Mouse (Mus musculus): ENCODE measurements around the gene Kazn. TPM values are rescaled to one million over a fixed set of nuclear protein-coding genes. Genes with fewer than 3 reads are reported as not detected.

The Kazn gene
- 10 to 100 TPM; 45.9 to 48.5 TPM for total RNA-seq (2021)
- long read RNA-seq, partial matches to known transcripts: 10 of 30 reads
- long read RNA-seq, other reads (novel, unspliced or antisense): 15 of 30 reads

DNA sequence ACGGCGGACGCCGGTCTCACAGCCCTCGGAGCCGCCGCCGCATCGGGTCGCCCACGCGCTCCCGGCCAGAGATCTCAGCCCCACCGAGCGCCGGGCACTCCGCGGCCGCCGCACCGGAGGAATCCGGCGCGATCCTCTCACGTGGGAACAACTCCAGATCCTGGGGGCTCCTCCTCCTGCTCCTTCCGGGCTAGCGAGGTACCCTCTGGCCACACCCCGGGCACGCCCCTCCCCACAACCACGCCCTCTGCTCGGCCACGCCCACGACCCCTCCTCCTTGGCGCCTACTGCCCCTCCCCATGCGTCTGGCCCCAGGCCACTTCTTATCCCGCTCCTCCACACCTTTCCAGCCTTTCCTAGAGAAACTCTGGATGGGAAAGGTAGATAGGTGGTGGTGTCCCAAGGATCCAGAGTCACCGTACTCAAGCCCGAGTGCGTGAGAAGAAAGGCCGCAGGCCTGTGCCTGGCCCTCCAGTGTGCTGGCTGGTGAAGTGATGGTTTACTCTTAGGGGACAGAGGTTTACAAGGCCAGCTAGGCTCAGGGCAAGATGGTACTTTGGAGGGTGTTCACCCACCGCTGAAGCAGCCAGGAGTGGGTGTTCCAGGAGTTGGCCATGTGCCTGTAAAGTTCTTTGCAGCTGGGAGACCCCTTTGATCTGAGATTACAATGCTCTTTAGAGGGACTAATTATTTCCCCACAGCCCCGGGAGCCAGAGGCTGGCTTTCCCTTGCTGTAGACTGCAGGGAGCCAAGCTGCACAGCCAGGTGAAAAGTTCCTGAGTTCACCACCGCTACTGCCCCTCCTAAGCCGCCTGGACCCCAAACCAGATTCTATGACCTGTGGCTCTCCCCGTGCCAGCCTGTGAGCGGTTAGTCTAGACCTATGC is at the start of gene Kazn:
TSS of gene Kazn (minus strand) at position 162 of the 887 bp plus-strand sequence.
- peak; percentile 63 to 73 for DNase-seq (ENCODE audit: low spot score in 2 of 2)

- no peak for DNase-seq (ENCODE audit: low spot score in 2 of 2)
These were observed 46.3 kb upstream of the Kazn start for GRCm38 (mm10) chr4:142285471-142285870.

GRCm38 (mm10) chr4:142283867-142284266 is 44.7 kb upstream of the Kazn start:
- no peak for DNase-seq (ENCODE audit: low spot score in 2 of 2)

DNA sequence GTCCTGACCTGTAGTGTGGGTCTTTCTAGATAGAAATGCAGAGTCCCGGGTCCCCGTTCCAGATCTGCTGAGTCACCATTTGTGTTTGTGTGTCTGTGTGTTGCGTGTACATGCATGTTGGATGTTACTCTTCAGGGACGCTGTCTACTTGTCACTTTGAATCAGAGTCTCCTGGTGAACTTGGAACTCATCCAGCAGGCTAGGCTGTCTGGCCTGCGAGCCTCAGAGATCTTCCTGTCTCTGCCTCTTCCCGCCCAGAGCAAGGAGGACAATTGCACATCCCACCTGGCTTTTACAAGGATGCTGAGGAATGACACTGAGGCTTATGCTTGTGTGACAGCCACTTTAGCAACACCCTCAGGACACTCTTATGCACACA is 39.0 kb upstream of the Kazn start:
- DNase-seq (ENCODE audit: low spot score in 2 of 2): no peak

- no peak for DNase-seq (ENCODE audit: low spot score in 2 of 2)
These were observed 38.4 kb upstream of the Kazn start for GRCm38 (mm10) chr4:142277481-142278196.

- DNase-seq (ENCODE audit: low spot score in 2 of 2): no peak
These were observed 36.0 kb upstream of the Kazn start for GRCm38 (mm10) chr4:142275242-142275641.

- no peak for DNase-seq (ENCODE audit: low spot score in 2 of 2)
These were observed 35.4 kb upstream of the Kazn start for GRCm38 (mm10) chr4:142274441-142275234.

DNA sequence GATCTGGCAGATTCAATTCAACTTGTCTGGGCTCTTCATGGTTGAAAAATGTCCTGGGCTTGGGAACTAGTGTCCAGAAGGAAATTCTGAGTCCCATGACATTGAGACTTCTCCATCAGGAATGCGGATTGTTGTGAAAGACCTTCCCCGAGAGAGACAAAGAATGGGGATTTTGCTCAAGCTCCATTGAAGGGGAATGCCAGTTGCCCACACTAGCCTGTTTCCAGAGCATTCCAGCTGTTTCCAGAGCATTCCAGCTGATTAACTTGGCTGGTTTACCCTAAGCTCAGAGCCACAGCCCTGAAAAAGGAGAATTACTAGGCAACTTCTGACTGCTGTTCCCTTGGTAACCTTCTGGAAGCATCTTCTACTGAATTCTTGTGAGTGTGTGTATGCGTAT is 32.3 kb upstream of the Kazn start:
- no peak for DNase-seq (ENCODE audit: low spot score in 2 of 2)

DNA sequence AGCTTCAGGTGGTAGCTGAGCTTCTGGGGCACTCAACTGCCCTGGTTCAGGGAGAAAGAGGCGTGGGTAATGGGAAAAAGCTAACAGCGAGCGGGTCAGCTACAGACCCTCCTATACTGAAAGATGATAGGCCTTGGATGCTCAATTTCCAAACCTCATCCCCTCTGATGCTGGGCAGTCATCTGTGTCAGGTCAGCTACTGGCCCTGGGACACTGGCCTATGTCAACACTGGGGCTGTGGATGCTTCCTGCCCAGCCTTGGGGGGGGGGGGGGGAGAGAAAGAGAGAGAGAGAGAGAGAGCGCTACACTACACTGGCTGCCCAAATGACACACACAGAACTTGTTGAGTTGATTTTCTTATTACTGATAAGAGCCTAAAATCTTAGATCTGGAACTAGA is 28.6 kb upstream of the Kazn start:
- DNase-seq (ENCODE audit: low spot score in 2 of 2): no peak

- DNase-seq (ENCODE audit: low spot score in 2 of 2): peak in 1 of 2 experiments; percentile 46
These were observed 28.2 kb upstream of the Kazn start for GRCm38 (mm10) chr4:142267348-142267819.

DNA sequence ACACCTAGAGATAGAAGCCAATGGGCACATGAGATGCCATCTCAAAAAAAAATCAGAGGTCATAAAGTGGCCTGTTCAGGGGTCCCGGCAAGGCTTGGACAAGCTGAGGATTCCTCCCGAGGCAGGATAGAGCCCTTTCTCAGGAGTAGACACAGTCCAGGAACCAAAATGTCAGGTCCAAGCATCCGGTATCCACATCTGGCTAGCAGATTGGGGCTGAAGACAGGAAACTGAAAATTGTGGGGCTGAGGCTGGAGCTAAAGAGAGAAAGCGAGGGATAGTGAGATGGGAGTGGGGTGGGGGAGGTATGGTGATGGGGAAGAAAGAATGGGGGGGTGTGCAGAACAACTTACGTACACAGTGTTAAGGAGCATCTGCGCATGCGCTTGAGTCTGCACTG is 25.1 kb upstream of the Kazn start:
- no peak for DNase-seq (ENCODE audit: low spot score in 2 of 2)

DNA sequence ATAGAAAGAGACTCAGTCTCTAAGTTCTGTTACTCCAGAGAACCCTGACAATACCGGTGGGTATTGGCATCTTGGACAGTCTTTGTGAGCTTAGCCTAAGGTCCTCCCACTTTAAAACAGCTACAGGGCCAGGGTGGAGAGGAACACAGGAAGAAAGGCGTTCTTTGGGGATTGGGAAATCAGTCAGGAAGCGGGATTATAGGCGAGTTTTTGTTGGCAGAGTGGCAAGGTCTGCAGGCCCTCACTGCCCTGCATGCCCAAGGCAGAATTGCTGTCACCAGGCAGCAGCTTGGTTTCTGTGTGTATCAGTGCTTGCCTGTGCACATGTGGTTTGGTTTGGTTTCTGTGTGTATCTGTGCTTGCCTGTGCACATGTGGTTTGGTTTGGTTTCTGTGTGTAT is 22.5 kb upstream of the Kazn start:
- no peak for DNase-seq (ENCODE audit: low spot score in 2 of 2)

DNA sequence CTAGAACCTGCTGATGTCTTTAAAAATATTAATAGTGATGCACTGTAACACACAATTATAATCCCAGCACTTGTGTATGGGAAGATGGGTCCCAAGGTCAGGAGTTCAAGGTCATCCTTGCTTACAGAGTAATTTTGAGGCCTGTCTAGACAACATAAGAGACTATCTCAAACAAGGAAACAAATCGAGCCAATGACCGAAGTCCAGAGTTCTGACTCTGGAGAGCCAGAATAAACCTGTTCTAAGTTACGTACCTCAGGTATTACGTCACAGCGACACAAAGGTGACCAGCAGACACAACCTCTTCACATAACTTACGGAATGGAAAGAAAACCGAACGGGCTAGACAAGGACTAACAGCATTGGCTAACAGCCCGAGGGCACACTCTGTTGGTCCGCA is 19.5 kb upstream of the Kazn start:
- DNase-seq (ENCODE audit: low spot score in 2 of 2): no peak

GRCm38 (mm10) chr4:142254088-142254487 is 14.9 kb upstream of the Kazn start:
- DNase-seq (ENCODE audit: low spot score in 2 of 2): no peak

- DNase-seq (ENCODE audit: low spot score in 2 of 2): no peak
These were observed 12.5 kb upstream of the Kazn start for GRCm38 (mm10) chr4:142251471-142252354.

DNA sequence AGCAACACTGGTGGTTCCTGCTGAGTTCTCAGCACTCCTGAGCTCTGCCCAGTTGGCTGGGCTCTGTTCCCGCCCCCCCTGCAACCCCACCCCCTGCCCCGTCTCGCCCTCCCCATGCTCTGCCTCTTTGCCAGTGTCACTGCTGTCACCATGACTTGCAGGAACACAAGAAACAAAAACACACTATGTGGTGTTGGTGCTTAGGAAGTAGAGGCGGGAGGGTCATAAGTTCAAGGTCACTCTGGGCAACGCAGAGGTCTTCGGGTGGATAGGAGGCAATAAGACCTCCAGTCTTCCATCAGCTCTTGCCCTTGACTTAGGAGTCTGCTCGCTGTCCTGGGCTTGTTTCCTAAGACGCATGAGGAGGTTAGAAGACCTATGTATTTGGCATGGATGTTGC is 10.9 kb upstream of the Kazn start:
- no peak for DNase-seq (ENCODE audit: low spot score in 2 of 2)

GRCm38 (mm10) chr4:142249401-142249800 is 10.2 kb upstream of the Kazn start:
- peak in 1 of 2 experiments; percentile 59 for DNase-seq (ENCODE audit: low spot score in 2 of 2)

DNA sequence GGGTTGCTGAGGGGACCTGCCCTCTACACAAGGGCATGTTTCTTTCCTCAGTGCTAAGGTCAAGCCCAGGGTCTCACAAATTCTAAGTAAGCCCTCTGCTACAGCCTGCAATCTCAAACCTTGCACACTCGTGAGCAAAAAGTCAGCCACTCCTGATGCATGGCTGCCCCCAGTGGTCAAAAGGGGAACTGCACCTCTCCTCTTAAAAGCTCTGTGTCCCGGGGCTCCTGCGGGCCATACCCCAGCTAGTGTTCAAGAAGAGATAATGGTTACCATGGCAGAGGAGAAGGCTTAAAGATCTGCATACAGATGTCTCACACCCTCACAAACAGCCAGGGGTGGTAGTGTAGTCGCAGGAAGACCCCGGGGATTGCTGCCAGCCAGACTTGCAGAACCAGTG is 9.2 kb upstream of the Kazn start:
- peak; percentile 34 to 85 for DNase-seq (ENCODE audit: low spot score in 2 of 2)

GRCm38 (mm10) chr4:142246698-142247097 is 7.5 kb upstream of the Kazn start:
- DNase-seq (ENCODE audit: low spot score in 2 of 2): no peak

DNA sequence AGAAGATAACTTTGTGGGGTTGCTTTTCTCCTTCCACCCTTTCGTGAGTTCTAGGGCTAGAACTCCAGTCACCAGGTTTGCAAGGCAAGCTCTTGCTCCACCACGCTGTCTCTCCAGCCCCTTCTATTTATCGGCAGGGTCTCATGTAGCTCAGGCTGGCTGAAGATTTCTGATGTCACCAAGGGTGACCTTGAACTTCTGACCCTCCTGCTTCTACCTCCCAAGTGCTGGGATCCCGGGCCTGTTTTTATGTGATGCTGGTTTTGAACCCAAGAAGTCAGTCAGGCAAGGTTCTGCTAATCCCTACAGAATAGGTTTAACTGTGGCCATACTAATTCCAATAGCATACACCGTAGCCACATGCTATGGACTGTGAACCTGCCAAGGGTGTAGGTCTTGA is 5.4 kb upstream of the Kazn start:
- DNase-seq (ENCODE audit: low spot score in 2 of 2): no peak
